Mouse (Mus musculus): ENCODE measurements around the gene Jchain. TPM values are rescaled to one million over a fixed set of nuclear protein-coding genes. Genes with fewer than 3 reads are reported as not detected.

The Jchain gene
- total RNA-seq, 1 experiment from 2014 or later = 0.27 TPM

DNA sequence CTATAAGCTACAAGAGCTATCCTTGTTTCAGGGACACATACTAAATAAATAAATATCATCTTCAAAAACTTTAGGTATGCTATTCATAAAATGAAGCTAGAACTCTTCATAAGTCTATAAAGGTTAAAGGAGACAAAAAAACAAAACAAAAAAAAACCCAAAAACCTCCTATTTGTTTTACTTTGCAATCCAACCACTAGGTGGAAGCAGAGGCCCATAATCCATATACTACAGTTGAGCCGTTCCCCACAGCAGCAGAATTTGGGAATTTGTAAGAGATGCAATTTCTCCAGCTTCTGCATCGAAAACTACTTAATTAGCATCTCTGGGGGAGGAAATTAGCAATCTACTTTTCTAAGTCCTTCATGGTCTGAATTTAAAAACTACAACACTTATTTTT, 8.5 kb downstream of the Jchain start:
- DNase-seq = no peak

DNA sequence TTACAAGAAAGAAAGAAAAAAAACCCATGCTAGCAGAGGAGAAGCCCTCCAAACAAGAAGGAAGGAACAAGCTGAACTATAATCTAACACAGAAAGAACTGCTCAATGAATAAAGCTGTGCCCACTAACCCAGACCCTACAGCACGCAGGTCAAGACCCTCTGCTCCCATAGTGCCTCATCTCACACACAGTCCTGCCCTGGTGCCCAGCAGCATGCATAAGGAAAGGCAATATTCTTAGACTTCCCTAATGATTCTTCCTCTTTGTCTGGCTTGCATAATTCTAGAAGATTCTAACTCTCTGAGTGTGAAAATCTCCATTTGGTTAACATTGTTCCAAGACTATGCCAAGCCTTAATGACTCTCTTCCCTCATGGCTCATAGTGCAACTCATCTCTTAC, 18.7 kb downstream of the Jchain start:
- no peak for DNase-seq

DNA sequence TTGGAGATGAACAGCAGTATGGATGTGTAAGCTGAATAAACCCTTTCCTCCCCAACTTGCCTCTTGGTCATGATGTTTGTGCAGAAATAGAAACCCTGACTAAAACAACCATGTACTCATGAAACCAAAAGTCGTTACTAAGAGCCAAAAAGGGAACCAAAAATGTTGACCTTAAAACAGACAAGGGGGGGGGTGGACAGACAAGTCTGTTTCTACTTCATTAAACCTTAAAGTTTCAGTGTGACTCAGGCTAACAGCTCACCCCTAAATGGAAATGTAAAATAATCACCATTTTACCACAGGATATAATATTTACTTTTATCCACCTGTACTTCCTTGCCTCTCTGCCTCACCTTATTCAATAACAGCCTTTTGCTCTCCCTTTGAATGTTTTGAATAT, 19.1 kb downstream of the Jchain start:
- DNase-seq = no peak

DNA sequence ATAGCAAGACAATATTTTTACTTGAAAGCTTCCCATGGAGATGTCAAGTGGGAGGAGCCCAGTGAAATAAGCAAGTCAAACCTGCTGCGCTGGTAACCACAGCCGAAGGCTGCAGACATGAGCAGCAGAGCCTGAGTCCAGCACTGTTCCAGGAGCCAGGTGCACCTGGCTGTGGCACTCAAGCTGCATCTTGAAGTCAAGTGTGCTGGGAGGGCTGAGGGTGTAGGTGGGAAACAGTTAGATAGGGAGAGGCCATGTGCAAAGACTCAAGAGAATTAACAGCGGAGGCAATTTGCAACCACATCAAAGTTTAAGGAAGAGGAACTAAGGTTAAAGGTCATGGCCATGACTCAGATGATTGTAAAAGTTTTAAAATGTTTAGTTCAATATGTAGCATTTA, 27.9 kb downstream of the Jchain start:
- no peak for DNase-seq

DNA sequence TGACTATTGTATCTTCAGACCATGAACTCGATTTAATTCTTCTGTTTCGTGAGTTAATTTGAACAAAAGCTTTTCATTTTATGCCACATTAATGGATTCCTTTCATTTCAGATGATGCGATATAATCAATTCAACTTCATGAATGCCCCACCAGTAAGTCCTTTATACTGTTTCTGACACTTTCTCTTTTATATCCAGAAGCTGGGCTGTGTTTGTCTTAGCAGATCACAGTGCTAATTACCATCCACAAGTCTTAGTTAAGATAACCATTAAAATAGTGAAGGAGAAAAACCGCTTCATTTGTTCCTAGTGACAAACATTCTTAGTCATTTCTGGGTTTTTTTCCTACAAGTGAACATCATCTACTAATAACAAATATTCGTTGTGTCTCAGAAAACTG, 36.6 kb downstream of the Jchain start:
- DNase-seq = no peak

DNA sequence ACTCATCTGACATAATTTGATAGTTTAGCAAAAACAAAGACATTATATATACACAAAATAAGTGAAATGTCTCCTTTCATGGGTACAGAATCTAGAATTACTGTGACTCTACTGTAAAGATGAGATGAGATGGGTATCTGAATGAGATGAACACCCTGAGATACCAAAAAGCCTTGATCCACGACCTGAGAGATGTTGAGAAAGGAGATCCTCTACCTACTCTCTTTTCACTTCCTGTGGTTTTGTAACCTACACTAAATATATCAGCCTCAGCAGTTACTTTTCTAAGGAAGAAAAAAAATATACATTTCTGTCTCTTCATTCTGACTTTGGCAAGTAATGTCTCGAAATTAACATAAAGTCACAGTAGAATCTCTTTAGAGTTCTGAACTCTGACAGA, 38.7 kb downstream of the Jchain start:
- DNase-seq = no peak

DNA sequence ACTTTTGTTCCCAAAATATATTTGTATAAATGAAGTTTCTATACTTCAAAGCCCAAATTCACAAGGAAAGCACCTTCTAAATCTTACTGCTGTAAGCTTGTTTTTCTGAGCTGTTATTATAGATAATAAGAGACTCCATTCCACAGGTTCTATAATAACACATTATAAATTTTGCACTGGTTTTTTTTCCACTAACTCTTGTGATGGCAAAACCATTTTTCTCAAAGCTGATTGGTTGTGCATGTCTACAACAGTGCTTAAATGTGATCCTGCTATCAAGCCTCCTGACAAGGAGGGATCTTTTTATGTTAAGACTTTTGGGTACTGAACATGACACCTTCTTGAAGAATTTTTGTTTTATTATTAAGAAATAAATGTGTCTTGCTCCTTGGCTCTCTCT, 40.0 kb downstream of the Jchain start, which contains the start of gene Enam:
TSS of gene Enam (plus strand) at position 301 of the 400 bp plus-strand sequence.
- no peak for DNase-seq

Other genes starting within 250 kb of the Jchain start
- gene Prol1, start 210.6 kb downstream of the Jchain start, total RNA-seq (2021) = not detected in 2 replicates
- gene Amtn, start 151.8 kb downstream of the Jchain start, total RNA-seq (2021) = not detected in 2 replicates
- not detected in 2 replicates for gene Ambn, start 71.9 kb downstream of the Jchain start, total RNA-seq (2021)
- not detected in 2 replicates for gene Enam, start 39.9 kb downstream of the Jchain start, total RNA-seq (2021)
- 36.8 and 37.2 TPM in 2 replicates for gene Utp3, start 26.6 kb upstream of the Jchain start, total RNA-seq (2021)
- 31.1 and 41.5 TPM in 2 replicates for gene Rufy3, start 37.1 kb upstream of the Jchain start, total RNA-seq (2021)
- gene Grsf1, start 148.3 kb upstream of the Jchain start, total RNA-seq (2021) = 134 and 146 TPM in 2 replicates
- gene Mob1b, start 193.0 kb upstream of the Jchain start, total RNA-seq (2021) = 39.0 and 43.1 TPM in 2 replicates
- gene Dck, start 237.1 kb upstream of the Jchain start, total RNA-seq (2021) = 4.6 and 6.7 TPM in 2 replicates